Comparison of ENCODE assay signal across 27 mouse cellular contexts in the genomic region with DNA sequence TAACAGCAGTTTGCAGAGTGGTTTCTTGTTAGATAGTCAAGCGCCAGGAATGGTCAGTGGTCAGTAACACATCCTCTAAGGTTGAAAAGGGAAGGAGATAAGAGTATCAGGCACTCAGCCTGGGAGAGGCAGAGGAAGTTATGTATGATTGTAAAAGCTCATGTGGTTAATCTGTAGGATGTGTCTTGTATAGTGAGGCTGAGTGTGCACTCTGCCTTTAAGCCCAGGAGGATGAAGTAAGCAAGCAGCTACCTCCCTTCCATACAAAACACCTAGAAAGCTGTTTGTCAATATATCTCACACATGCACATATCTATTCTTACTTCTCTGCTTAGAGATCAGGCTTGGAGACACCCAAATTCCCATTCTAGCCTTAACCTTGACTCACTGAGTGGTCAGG.
"Had no signal": no experiment of that assay in that cellular context is flagged by ENCODE, and none has a peak within 500 bp of the region (broad histone marks: within the 10 kb centered on the region; RNA-seq: fewer than 3 reads in every experiment).

No protein-coding gene starts in this region.

- H3K36me3 ChIP-seq: embryonic facial prominence, embryonic 10.5 days; embryonic facial prominence, embryonic 12.5 days; embryonic facial prominence, embryonic 13.5 days; embryonic facial prominence, embryonic 15.5 days; forebrain, embryonic 10.5 days; forebrain, embryonic 12.5 days; forebrain, embryonic 15.5 days; heart, embryonic 10.5 days; heart, embryonic 12.5 days had no signal

- H3K27me3 ChIP-seq: embryonic facial prominence, embryonic 12.5 days; embryonic facial prominence, embryonic 15.5 days; forebrain, embryonic 13.5 days; forebrain, embryonic 15.5 days had no signal

- H3K4me1 ChIP-seq: embryonic facial prominence, embryonic 10.5 days; embryonic facial prominence, embryonic 12.5 days; embryonic facial prominence, embryonic 13.5 days; embryonic facial prominence, embryonic 15.5 days; forebrain, embryonic 10.5 days; heart, embryonic 12.5 days had no signal

- DNase-seq: cerebellum, adult 8-10 months; cerebellum, adult 9-10 months; cerebellum, adult 9-11 months; cerebellum, postnatal 10 days; cerebellum, postnatal 14 days; cerebellum, postnatal 25 days; cerebellum, postnatal 36 days; forebrain, postnatal 0 days; gastrocnemius, adult 2 months; gastrocnemius, postnatal 10 days; gastrocnemius, postnatal 14 days; gastrocnemius, postnatal 25 days; gastrocnemius, postnatal 36 days; heart, adult 18-20 months had no signal

- H3K27ac ChIP-seq: embryonic facial prominence, embryonic 10.5 days; embryonic facial prominence, embryonic 12.5 days; embryonic facial prominence, embryonic 13.5 days; embryonic facial prominence, embryonic 15.5 days; forebrain, embryonic 10.5 days; forebrain, embryonic 12.5 days; forebrain, embryonic 13.5 days; forebrain, embryonic 15.5 days; gastrocnemius, adult 2 months; heart, embryonic 10.5 days had no signal

- H3K4me3 ChIP-seq: embryonic facial prominence, embryonic 10.5 days; embryonic facial prominence, embryonic 12.5 days; embryonic facial prominence, embryonic 13.5 days; embryonic facial prominence, embryonic 15.5 days; erythroblast, embryonic 14.5 days; forebrain, embryonic 10.5 days; forebrain, embryonic 12.5 days; forebrain, embryonic 13.5 days; forebrain, embryonic 15.5 days; gastrocnemius, adult 2 months; heart, embryonic 10.5 days; heart, embryonic 12.5 days had no signal

- ATAC-seq: forebrain, embryonic 13.5 days; forebrain, embryonic 14.5 days; forebrain, embryonic 15.5 days; forebrain, embryonic 16.5 days; forebrain, postnatal 0 days had no signal

- H3K9ac ChIP-seq: embryonic facial prominence, embryonic 12.5 days; embryonic facial prominence, embryonic 13.5 days; embryonic facial prominence, embryonic 15.5 days; forebrain, embryonic 12.5 days; forebrain, embryonic 13.5 days; forebrain, embryonic 15.5 days; forebrain, postnatal 0 days; heart, embryonic 12.5 days had no signal
